Mouse (Mus musculus): ENCODE measurements around the gene Bcl3.

Gene Bcl3

GRCm38 (mm10) chr7:19822604-19823058 lies at the start of gene Bcl3:
Bcl3 (minus strand) TSS chr7:19822770.
- in situ Hi-C loops (cut with MseI, MboI): no loop called here

- in situ Hi-C loops (cut with MseI, MboI): loop anchor here (5.0 kb wide), 1 partner anchor 70 kb away; no protein-coding TSS in a partner anchor
Measured at GRCm38 (mm10) chr7:19871943-19872601, 49.5 kb upstream of the Bcl3 start.

GRCm38 (mm10) chr7:19871137-19871621 lies 48.6 kb upstream of the Bcl3 start:
- in situ Hi-C loops (cut with MseI, MboI): loop anchor here (5.0 kb wide), 1 partner anchor 69 kb away; no protein-coding TSS in a partner anchor

GRCm38 (mm10) chr7:19867751-19868399 lies 45.3 kb upstream of the Bcl3 start:
- in situ Hi-C loops (cut with MseI, MboI): no loop called here

- in situ Hi-C loops (cut with MseI, MboI): no loop called here
Measured at GRCm38 (mm10) chr7:19866490-19866889, 43.9 kb upstream of the Bcl3 start.

- in situ Hi-C loops (cut with MseI, MboI): no loop called here
Measured at GRCm38 (mm10) chr7:19865246-19866036, 42.9 kb upstream of the Bcl3 start.

GRCm38 (mm10) chr7:19864241-19864640 lies 41.7 kb upstream of the Bcl3 start:
- in situ Hi-C loops (cut with MseI, MboI): no loop called here

GRCm38 (mm10) chr7:19861199-19861598 lies 38.6 kb upstream of the Bcl3 start, which contains the start of gene Ceacam16:
Ceacam16 (minus strand) TSS chr7:19861299.
- in situ Hi-C loops (cut with MseI, MboI): no loop called here

- in situ Hi-C loops (cut with MseI, MboI): no loop called here
Measured at GRCm38 (mm10) chr7:19859740-19860139, 37.2 kb upstream of the Bcl3 start.

GRCm38 (mm10) chr7:19856283-19856682 lies 33.7 kb upstream of the Bcl3 start:
- in situ Hi-C loops (cut with MseI, MboI): no loop called here

- in situ Hi-C loops (cut with MseI, MboI): no loop called here
Measured at GRCm38 (mm10) chr7:19855663-19856062, 33.1 kb upstream of the Bcl3 start.

- in situ Hi-C loops (cut with MseI, MboI): no loop called here
Measured at GRCm38 (mm10) chr7:19853526-19853925, 31.0 kb upstream of the Bcl3 start.

GRCm38 (mm10) chr7:19851858-19852570 lies 29.4 kb upstream of the Bcl3 start, which contains the start of gene Gm19345:
Gm19345 (plus strand) TSS chr7:19852003.
- in situ Hi-C loops (cut with MseI, MboI): no loop called here

GRCm38 (mm10) chr7:19844521-19845171 lies 22.1 kb upstream of the Bcl3 start:
- in situ Hi-C loops (cut with MseI, MboI): loop anchor here (5.0 kb wide), 2 partner anchors 33 to 42 kb away; no protein-coding TSS in a partner anchor

GRCm38 (mm10) chr7:19843561-19843960 lies 21.0 kb upstream of the Bcl3 start:
- in situ Hi-C loops (cut with MseI, MboI): loop anchor here (5.0 kb wide), 2 partner anchors 34 to 41 kb away; no protein-coding TSS in a partner anchor

GRCm38 (mm10) chr7:19842885-19843504 lies 20.4 kb upstream of the Bcl3 start:
- in situ Hi-C loops (cut with MseI, MboI): loop anchor here (5.0 kb wide), 2 partner anchors 34 to 41 kb away; no protein-coding TSS in a partner anchor

- in situ Hi-C loops (cut with MseI, MboI): loop anchor here (5.0 kb wide), 2 partner anchors 35 to 40 kb away; no protein-coding TSS in a partner anchor
Measured at GRCm38 (mm10) chr7:19841686-19842413, 19.3 kb upstream of the Bcl3 start.

GRCm38 (mm10) chr7:19840936-19841335 lies 18.4 kb upstream of the Bcl3 start:
- in situ Hi-C loops (cut with MseI, MboI): loop anchor here (5.0 kb wide), 2 partner anchors 36 to 39 kb away; no protein-coding TSS in a partner anchor

GRCm38 (mm10) chr7:19840371-19840770 lies 17.8 kb upstream of the Bcl3 start:
- in situ Hi-C loops (cut with MseI, MboI): loop anchor here (5.0 kb wide), 2 partner anchors 37 to 38 kb away; no protein-coding TSS in a partner anchor

Data from mouse trophoblast stem cell (cell line).